Mouse (Mus musculus) testis, adult 2 months (tissue): ENCODE data around the gene Hmx1.

Experiments
- CTCF ChIP-seq: fragments of 200-500 bp; IDR thresholded peaks from 2 replicates; pipeline ENCODE4 v1.5.1; 2012; ENCODE audit warnings: low read depth, mild to moderate bottlenecking, inconsistent platforms, low read length, moderate library complexity; ENCODE audit not compliant: control insufficient read depth, insufficient read depth, insufficient replicate concordance
- POLR2A ChIP-seq: fragments of 200-500 bp; IDR thresholded peaks from 2 replicates; pipeline ENCODE4 v1.6.1; 2012; ENCODE audit warnings: low read depth, mild to moderate bottlenecking, inconsistent platforms, low read length, moderate library complexity; ENCODE audit not compliant: control insufficient read depth

GRCm38 (mm10) chr5:35447656-35448443 is 58.9 kb downstream of the Hmx1 start:
- no peak for TF ChIP-seq CTCF
- no peak for TF ChIP-seq POLR2A
